Mouse (Mus musculus): ENCODE measurements around the gene Msx2. TPM values are rescaled to one million over a fixed set of nuclear protein-coding genes. Genes with fewer than 3 reads are reported as not detected.

Gene Msx2
- polyA plus RNA-seq, 2 experiments, result 0.02 TPM; not detected in 1

GRCm38 (mm10) chr13:53453927-53454326, 18.9 kb downstream of the Msx2 start:
- H3K4me1 ChIP-seq (replicated peaks; ENCODE audit: control insufficient read depth in 2 of 2, insufficient read depth in 2 of 2, low read length in 1 of 2), result no peaks in the 10 kb centered on the region
- WGBS (ENCODE audit: insufficient replicate concordance), result 56% methylated on average over 3 of the region's 3 CpGs
- peaks cover 3% of the 10 kb centered on the region for H3K27me3 ChIP-seq (ENCODE audit: control insufficient read depth, insufficient read depth, low read length)
- no peak overlapping the region for H3K27ac ChIP-seq
- H3K4me2 ChIP-seq (ENCODE audit: low read depth), result no peak overlapping the region
- ATAC-seq (ENCODE audit: insufficient read depth), result no peak
- H3K9me3 ChIP-seq (ENCODE audit: control insufficient read depth, low read length), result no peaks in the 10 kb centered on the region
- H3K9ac ChIP-seq (replicated peaks), result no peak overlapping the region
- H3K4me3 ChIP-seq (ENCODE audit: insufficient read depth in 1 of 2, low read depth in 2 of 2, low read length in 2 of 2), result no peak overlapping the region
- TF ChIP-seq CTCF (IDR thresholded peaks at IDR 0.05; ENCODE audit: low read depth), result no peak
- DNase-seq (ENCODE audit: low read depth in 3 of 3, low spot score in 3 of 3), result no peak
- no peaks in the 10 kb centered on the region for H3K36me3 ChIP-seq (replicated peaks; ENCODE audit: control insufficient read depth, insufficient read depth, low read depth)

GRCm38 (mm10) chr13:53447609-53448008, 25.3 kb downstream of the Msx2 start:
- no peak for TF ChIP-seq EP300 (IDR thresholded peaks at IDR 0.05; ENCODE audit: low read depth)
- peak; percentile 36 for TF ChIP-seq CTCF (IDR thresholded peaks at IDR 0.05; ENCODE audit: low read depth)
- Histone ChIP-seq H3K27ac (no peak overlapping the region), H3K4me2 (ENCODE audit: low read depth) (no peak overlapping the region), H3K9ac (replicated peaks) (no peak overlapping the region), H3K4me1 (replicated peaks; ENCODE audit: control insufficient read depth in 2 of 2, insufficient read depth in 2 of 2, low read length in 1 of 2) (no peaks in the 10 kb centered on the region; a peak in 1 of 4 replicates), H3K27me3 (ENCODE audit: control insufficient read depth, insufficient read depth, low read length) (no peaks in the 10 kb centered on the region), H3K36me3 (replicated peaks; ENCODE audit: control insufficient read depth, insufficient read depth, low read depth) (no peaks in the 10 kb centered on the region), H3K4me3 (ENCODE audit: insufficient read depth in 1 of 2, low read depth in 2 of 2, low read length in 2 of 2) (no peak overlapping the region), H3K9me3 (ENCODE audit: control insufficient read depth, low read length) (no peaks in the 10 kb centered on the region)
- ATAC-seq (ENCODE audit: insufficient read depth), result no peak
- WGBS (ENCODE audit: insufficient replicate concordance), result 21% methylated on average over 6 of the region's 6 CpGs
- DNase-seq (ENCODE audit: low read depth in 3 of 3, low spot score in 3 of 3), result no peak

GRCm38 (mm10) chr13:53443602-53444001, 29.3 kb downstream of the Msx2 start:
- Histone ChIP-seq H3K4me1 (replicated peaks; ENCODE audit: control insufficient read depth in 2 of 2, insufficient read depth in 2 of 2, low read length in 1 of 2) (peaks cover 0 to 4% of the 10 kb centered on the region in 2 experiments; a peak in 1 of 4 replicates), H3K36me3 (replicated peaks; ENCODE audit: control insufficient read depth, insufficient read depth, low read depth) (no peaks in the 10 kb centered on the region), H3K9ac (replicated peaks) (no peak overlapping the region), H3K4me3 (ENCODE audit: insufficient read depth in 1 of 2, low read depth in 2 of 2, low read length in 2 of 2) (no peak overlapping the region), H3K9me3 (ENCODE audit: control insufficient read depth, low read length) (no peaks in the 10 kb centered on the region), H3K27me3 (ENCODE audit: control insufficient read depth, insufficient read depth, low read length) (no peaks in the 10 kb centered on the region), H3K27ac (no peak overlapping the region), H3K4me2 (ENCODE audit: low read depth) (no peak overlapping the region)
- ATAC-seq (ENCODE audit: insufficient read depth) (no peak), DNase-seq (ENCODE audit: low read depth in 3 of 3, low spot score in 3 of 3) (no peak)
- WGBS (ENCODE audit: insufficient replicate concordance), result 22% methylated on average over 3 of the region's 3 CpGs
- no peak for TF ChIP-seq EP300 (IDR thresholded peaks at IDR 0.05; ENCODE audit: low read depth)
- TF ChIP-seq CTCF (IDR thresholded peaks at IDR 0.05; ENCODE audit: low read depth), result peak; percentile 15; the same call in 1 of the 2 replicates

GRCm38 (mm10) chr13:53442168-53442980, 30.5 kb downstream of the Msx2 start:
- no peak for ATAC-seq (ENCODE audit: insufficient read depth)
- peak overlapping the region; percentile 28 for H3K4me2 ChIP-seq (ENCODE audit: low read depth)
- H3K4me3 ChIP-seq (ENCODE audit: insufficient read depth in 1 of 2, low read depth in 2 of 2, low read length in 2 of 2), result peak overlapping the region; percentile 10 to 26; a peak in 3 of 4 replicates
- 32% methylated on average over 25 of the region's 25 CpGs for WGBS (ENCODE audit: insufficient replicate concordance)
- peaks cover 0 to 4% of the 10 kb centered on the region in 2 experiments; a peak in 1 of 4 replicates for H3K4me1 ChIP-seq (replicated peaks; ENCODE audit: control insufficient read depth in 2 of 2, insufficient read depth in 2 of 2, low read length in 1 of 2)
- H3K27me3 ChIP-seq (ENCODE audit: control insufficient read depth, insufficient read depth, low read length), result no peaks in the 10 kb centered on the region
- H3K27ac ChIP-seq, result no peak overlapping the region
- no peak for DNase-seq (ENCODE audit: low read depth in 3 of 3, low spot score in 3 of 3)
- H3K36me3 ChIP-seq (replicated peaks; ENCODE audit: control insufficient read depth, insufficient read depth, low read depth), result no peaks in the 10 kb centered on the region
- no peaks in the 10 kb centered on the region for H3K9me3 ChIP-seq (ENCODE audit: control insufficient read depth, low read length)
- peak; percentile 49; the same call in 1 of the 2 replicates for TF ChIP-seq CTCF (IDR thresholded peaks at IDR 0.05; ENCODE audit: low read depth)
- no peak for TF ChIP-seq EP300 (IDR thresholded peaks at IDR 0.05; ENCODE audit: low read depth)
- H3K9ac ChIP-seq (replicated peaks), result peak overlapping the region; percentile 18; the same call in 1 of the 2 replicates

DNA sequence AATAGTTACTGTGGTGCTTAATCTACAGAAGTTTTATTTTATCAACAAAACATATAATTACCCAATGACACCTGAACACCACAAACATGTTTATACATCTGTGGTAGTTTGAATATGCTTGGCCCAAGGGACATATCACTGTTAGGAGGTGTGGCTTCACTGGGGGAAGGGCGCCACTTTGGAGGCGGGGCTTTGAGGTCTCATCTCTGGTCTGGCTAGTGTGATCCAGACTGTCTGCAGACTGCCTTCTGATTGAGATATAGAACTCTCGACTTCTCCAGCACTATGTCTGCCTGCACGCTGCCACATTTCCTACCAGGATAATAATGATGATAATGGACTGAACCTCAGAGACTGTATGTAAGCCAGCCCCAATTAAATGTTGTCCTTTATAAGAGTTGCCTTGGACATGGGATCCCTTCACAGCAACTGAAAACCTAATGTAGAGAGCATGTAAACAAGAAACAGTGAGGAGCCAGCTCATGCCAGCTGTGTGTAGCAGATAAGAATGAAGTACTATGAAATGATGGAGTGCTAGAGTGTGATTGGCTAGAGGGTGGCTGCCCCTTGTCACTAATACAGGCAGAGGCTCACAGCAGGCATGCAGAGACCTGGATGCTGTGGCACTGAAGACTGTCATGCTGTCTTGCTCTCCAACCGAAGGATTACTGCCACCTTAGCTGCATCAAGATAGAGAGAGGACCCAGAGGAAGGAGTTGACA, 31.4 kb downstream of the Msx2 start:
- H3K27me3 ChIP-seq (ENCODE audit: control insufficient read depth, insufficient read depth, low read length), result no peaks in the 10 kb centered on the region
- 33% methylated on average over 5 of the region's 5 CpGs for WGBS (ENCODE audit: insufficient replicate concordance)
- no peaks in the 10 kb centered on the region for H3K36me3 ChIP-seq (replicated peaks; ENCODE audit: control insufficient read depth, insufficient read depth, low read depth)
- peak in 2 of 3 experiments; percentile 16 to 23 for DNase-seq (ENCODE audit: low read depth in 3 of 3, low spot score in 3 of 3)
- peak overlapping the region; percentile 28 for H3K4me2 ChIP-seq (ENCODE audit: low read depth)
- H3K4me3 ChIP-seq (ENCODE audit: insufficient read depth in 1 of 2, low read depth in 2 of 2, low read length in 2 of 2), result peak overlapping the region; percentile 10 to 26; a peak in 3 of 4 replicates
- H3K9ac ChIP-seq (replicated peaks), result no peak overlapping the region
- 0 out of 2 replicates have a peak overlapping the region, but pooled peaks have one; percentile 25 for H3K27ac ChIP-seq
- H3K9me3 ChIP-seq (ENCODE audit: control insufficient read depth, low read length), result no peaks in the 10 kb centered on the region
- peak; percentile 94 for ATAC-seq (ENCODE audit: insufficient read depth)
- TF ChIP-seq EP300 (IDR thresholded peaks at IDR 0.05; ENCODE audit: low read depth) (peak; percentile 50; the same call in 1 of the 2 replicates), CTCF (IDR thresholded peaks at IDR 0.05; ENCODE audit: low read depth) (no peak)
- peaks cover 0 to 4% of the 10 kb centered on the region in 2 experiments; a peak in 1 of 4 replicates for H3K4me1 ChIP-seq (replicated peaks; ENCODE audit: control insufficient read depth in 2 of 2, insufficient read depth in 2 of 2, low read length in 1 of 2)
